Mouse (Mus musculus) adrenal gland, postnatal 36 days (tissue): ENCODE results near the gene Adora2a. TPM values are rescaled to one million over a fixed set of nuclear protein-coding genes. Genes with fewer than 3 reads are reported as not detected.
"Not testable (repeated sequence)": the region's sequence is repeated elsewhere in the genome, so short reads cannot be mapped to it uniquely, and the experiment has no call there.

Experiments
- DNase-seq, 2 experiments: peaks; one replicate each; pipeline ENCODE4 v3.0.0; 2021; ENCODE audit warnings: mixed read lengths in 1 of 2
- long read RNA-seq, 2 experiments: library from polyadenylated mRNA; stranded (forward); transcript quantifications; one replicate each; pipeline ENCODE4 v2.0.0; 2021; ENCODE audit warnings: borderline sequencing depth in 2 of 2
- total RNA-seq, 2 experiments: library from RNA; stranded (reverse); gene quantifications; 2 replicates each; pipeline ENCODE4 v1.2.3; 2021

Gene Adora2a
- 1 to 10 TPM; 2.9 to 3.9 TPM for total RNA-seq
- long read RNA-seq, experiment 1, transcript Adora2a-201 (3 exons, 2,596 nt): major isoform, 6 of 7 reads
- long read RNA-seq, experiment 1, partial matches to known transcripts: 1 of 7 reads
- long read RNA-seq, experiment 1, other reads (novel, unspliced or antisense): 0 of 7 reads
- long read RNA-seq, experiment 2, partial matches to known transcripts: 0 of 3 reads
- long read RNA-seq, experiment 2, other reads (novel, unspliced or antisense): 1 of 3 reads

GRCm38 (mm10) chr10:75316872-75316907 is at the start of gene Adora2a:
Gene Adora2a (plus strand): TSS chr10:75316877.
- DNase-seq: no peak

GRCm38 (mm10) chr10:75273020-75273419 is 43.7 kb upstream of the Adora2a start:
- DNase-seq: no peak

- no peak for DNase-seq
Observed at GRCm38 (mm10) chr10:75276427-75277013, 40.2 kb upstream of the Adora2a start.

- no peak for DNase-seq
Observed at GRCm38 (mm10) chr10:75277501-75277900, 39.2 kb upstream of the Adora2a start.

- DNase-seq: no peak
Observed at GRCm38 (mm10) chr10:75282648-75283047, 34.0 kb upstream of the Adora2a start.

GRCm38 (mm10) chr10:75283821-75284220 is 32.9 kb upstream of the Adora2a start:
- no peak for DNase-seq

GRCm38 (mm10) chr10:75288579-75288978 is 28.1 kb upstream of the Adora2a start:
- DNase-seq: no peak

- DNase-seq: no peak
Observed at GRCm38 (mm10) chr10:75289392-75289791, 27.3 kb upstream of the Adora2a start.

- DNase-seq: no peak
Observed at GRCm38 (mm10) chr10:75290650-75291049, 26.0 kb upstream of the Adora2a start.

- DNase-seq: no peak
Observed at GRCm38 (mm10) chr10:75291338-75291737, 25.3 kb upstream of the Adora2a start.

- DNase-seq: not testable (repeated sequence)
Observed at GRCm38 (mm10) chr10:75292206-75292605, 24.5 kb upstream of the Adora2a start.

- DNase-seq: no peak
Observed at GRCm38 (mm10) chr10:75293288-75293687, 23.4 kb upstream of the Adora2a start.

- no peak for DNase-seq
Observed at GRCm38 (mm10) chr10:75294362-75294761, 22.3 kb upstream of the Adora2a start.

GRCm38 (mm10) chr10:75294926-75295325 is 21.8 kb upstream of the Adora2a start:
- DNase-seq: no peak

- DNase-seq: no peak
Observed at GRCm38 (mm10) chr10:75298608-75299007, 18.1 kb upstream of the Adora2a start.

- peak; percentile 86 to 89 for DNase-seq
Observed at GRCm38 (mm10) chr10:75299785-75300418, 16.8 kb upstream of the Adora2a start.

- DNase-seq: no peak
Observed at GRCm38 (mm10) chr10:75301195-75301806, 15.4 kb upstream of the Adora2a start.

- DNase-seq: no peak
Observed at GRCm38 (mm10) chr10:75301937-75302336, 14.7 kb upstream of the Adora2a start.

- no peak for DNase-seq
Observed at GRCm38 (mm10) chr10:75302536-75302935, 14.1 kb upstream of the Adora2a start.

- no peak for DNase-seq
Observed at GRCm38 (mm10) chr10:75303324-75304048, 13.2 kb upstream of the Adora2a start.

GRCm38 (mm10) chr10:75304049-75304405 is 12.7 kb upstream of the Adora2a start:
- no peak for DNase-seq

- DNase-seq: peak; percentile 28
Observed at GRCm38 (mm10) chr10:75304413-75304812, 12.3 kb upstream of the Adora2a start.

- no peak for DNase-seq
Observed at GRCm38 (mm10) chr10:75307130-75307529, 9.5 kb upstream of the Adora2a start.
